Mouse (Mus musculus) kidney, embryonic 14.5 days (tissue): ENCODE data around the gene Hs3st5. TPM values are rescaled to one million over a fixed set of nuclear protein-coding genes. Genes with fewer than 3 reads are reported as not detected.

Experiments
- ATAC-seq: fragments of 200-750 bp; cut with Nextera tagmentation; 2 replicates; pipeline ENCODE4 v1.8.0; 2017; ENCODE audit warnings: moderate number of reproducible peaks, mild to moderate bottlenecking, moderate TSS enrichment, moderate library complexity; ENCODE audit not compliant: low FRiP score, low TSS enrichment
- H3K27ac ChIP-seq: fragments of 300-500 bp; sonication (generic); 2 replicates; pipeline ENCODE4 v1.5.1; 2014; ENCODE audit warnings: low read depth, mild to moderate bottlenecking, low read length, moderate library complexity, mixed read lengths
- H3K27me3 ChIP-seq: fragments of 300-500 bp; sonication (generic); 2 replicates; pipeline ENCODE4 v1.6.1; 2014; ENCODE audit warnings: mild to moderate bottlenecking, low read length; ENCODE audit not compliant: control insufficient read depth, insufficient read depth
- H3K36me3 ChIP-seq: fragments of 300-500 bp; sonication (generic); 2 replicates; pipeline ENCODE4 v1.6.1; 2014; ENCODE audit warnings: low read length, mixed read lengths; ENCODE audit not compliant: control insufficient read depth, insufficient read depth
- H3K4me1 ChIP-seq: fragments of 300-500 bp; sonication (generic); 2 replicates; pipeline ENCODE4 v1.6.1; 2014; ENCODE audit warnings: low read length, mixed read lengths; ENCODE audit not compliant: control insufficient read depth, insufficient read depth
- H3K4me2 ChIP-seq: fragments of 300-500 bp; sonication (generic); replicated peaks from 2 replicates; pipeline ENCODE4 v1.6.1; 2014; ENCODE audit warnings: low read depth, mild to moderate bottlenecking, low read length
- H3K4me3 ChIP-seq: fragments of 300-500 bp; sonication (generic); 2 replicates; pipeline ENCODE4 v1.5.1; 2014; ENCODE audit warnings: mild to moderate bottlenecking, low read length
- H3K9ac ChIP-seq: fragments of 300-500 bp; sonication (generic); 2 replicates; pipeline ENCODE4 v1.6.1; 2014; ENCODE audit warnings: low read depth, mild to moderate bottlenecking, low read length, moderate library complexity
- H3K9me3 ChIP-seq: fragments of 300-500 bp; sonication (generic); 2 replicates; pipeline ENCODE4 v1.6.1; 2016; ENCODE audit warnings: low read length; ENCODE audit not compliant: control insufficient read depth
- whole genome bisulfite sequencing: fragments of 180-500 bp; shearing (Covaris S2); extraction: QIAGEN DNeasy Blood & Tissue Kit; methylation state at CpG from one replicate; pipeline ENCODE4 v1.1.7; 2014; 5-methylcytosine and 5-hydroxymethylcytosine counted together
- polyA plus RNA-seq: library from polyadenylated mRNA; unstranded; fragments of >200 nt; fragmentation: Nextera tagmentation; extraction: Ambion mirVana; gene quantifications from 2 replicates; pipeline ENCODE4 v1.2.1, GENCODE M21; 2014

Hs3st5 gene
- polyA plus RNA-seq, 1 experiment from 2014 or later, result 0.08 TPM

GRCm38 (mm10) chr10:36554057-36554456 lies 47.4 kb downstream of the Hs3st5 start:
- Histone ChIP-seq H3K9me3 (no peaks in the 10 kb centered on the region), H3K36me3 (no peaks in the 10 kb centered on the region), H3K27me3 (no peaks in the 10 kb centered on the region), H3K4me2 (no peak overlapping the region), H3K27ac (no peak overlapping the region), H3K9ac (no peak overlapping the region), H3K4me3 (no peak overlapping the region), H3K4me1 (no peaks in the 10 kb centered on the region)
- no peak for ATAC-seq
- 75% methylated on average over 4 of the region's 4 CpGs for WGBS

GRCm38 (mm10) chr10:36554941-36555888 lies 48.6 kb downstream of the Hs3st5 start:
- Histone ChIP-seq H3K4me3 (no peak overlapping the region), H3K36me3 (no peaks in the 10 kb centered on the region), H3K9me3 (no peaks in the 10 kb centered on the region), H3K9ac (no peak overlapping the region), H3K4me2 (no peak overlapping the region), H3K4me1 (no peaks in the 10 kb centered on the region), H3K27me3 (no peaks in the 10 kb centered on the region), H3K27ac (no peak overlapping the region)
- WGBS, result 69% methylated on average over 6 of the region's 6 CpGs
- ATAC-seq, result no peak

- Histone ChIP-seq H3K9me3 (no peaks in the 10 kb centered on the region), H3K4me1 (no peaks in the 10 kb centered on the region), H3K27ac (no peak overlapping the region), H3K9ac (no peak overlapping the region), H3K4me3 (no peak overlapping the region), H3K36me3 (no peaks in the 10 kb centered on the region), H3K4me2 (no peak overlapping the region), H3K27me3 (no peaks in the 10 kb centered on the region)
- no peak for ATAC-seq
- WGBS, result 90% methylated on average over 2 of the region's 2 CpGs
These were observed 49.5 kb downstream of the Hs3st5 start for GRCm38 (mm10) chr10:36556128-36556527.

- Histone ChIP-seq H3K4me2 (no peak overlapping the region), H3K9me3 (no peaks in the 10 kb centered on the region), H3K9ac (no peak overlapping the region), H3K27ac (no peak overlapping the region), H3K4me3 (no peak overlapping the region), H3K36me3 (no peaks in the 10 kb centered on the region), H3K27me3 (no peaks in the 10 kb centered on the region), H3K4me1 (no peaks in the 10 kb centered on the region)
- ATAC-seq, result no peak
- WGBS, result 90% methylated on average over 6 of the region's 6 CpGs
These were observed 51.1 kb downstream of the Hs3st5 start for GRCm38 (mm10) chr10:36557673-36558072.

GRCm38 (mm10) chr10:36558736-36559135 lies 52.1 kb downstream of the Hs3st5 start:
- no peak overlapping the region for H3K27ac ChIP-seq
- ATAC-seq, result no peak
- H3K9me3 ChIP-seq, result no peaks in the 10 kb centered on the region
- no peaks in the 10 kb centered on the region for H3K4me1 ChIP-seq
- WGBS, result 87% methylated on average over 5 of the region's 5 CpGs
- H3K4me2 ChIP-seq, result no peak overlapping the region
- H3K36me3 ChIP-seq, result no peaks in the 10 kb centered on the region
- H3K4me3 ChIP-seq, result no peak overlapping the region
- no peak overlapping the region for H3K9ac ChIP-seq
- H3K27me3 ChIP-seq, result no peaks in the 10 kb centered on the region

- Histone ChIP-seq H3K9me3 (no peaks in the 10 kb centered on the region), H3K27ac (no peak overlapping the region), H3K36me3 (no peaks in the 10 kb centered on the region), H3K9ac (no peak overlapping the region), H3K4me1 (no peaks in the 10 kb centered on the region), H3K4me3 (no peak overlapping the region), H3K4me2 (no peak overlapping the region), H3K27me3 (no peaks in the 10 kb centered on the region)
- ATAC-seq, result no peak
- WGBS, result 43% methylated on average over 2 of the region's 2 CpGs
These were observed 60.6 kb downstream of the Hs3st5 start for GRCm38 (mm10) chr10:36567258-36567657.

GRCm38 (mm10) chr10:36572540-36572939 lies 65.9 kb downstream of the Hs3st5 start:
- no peak for ATAC-seq
- Histone ChIP-seq H3K9me3 (no peaks in the 10 kb centered on the region), H3K27ac (no peak overlapping the region), H3K4me1 (no peaks in the 10 kb centered on the region), H3K9ac (no peak overlapping the region), H3K4me2 (no peak overlapping the region), H3K36me3 (no peaks in the 10 kb centered on the region), H3K4me3 (no peak overlapping the region), H3K27me3 (no peaks in the 10 kb centered on the region)
- 44% methylated on average over 3 of the region's 3 CpGs for WGBS

- H3K27ac ChIP-seq, result no peak overlapping the region
- H3K9ac ChIP-seq, result no peak overlapping the region
- no peaks in the 10 kb centered on the region for H3K4me1 ChIP-seq
- no peak overlapping the region for H3K4me3 ChIP-seq
- 86% methylated on average over 4 of the region's 4 CpGs for WGBS
- no peaks in the 10 kb centered on the region for H3K9me3 ChIP-seq
- no peak for ATAC-seq
- no peaks in the 10 kb centered on the region for H3K36me3 ChIP-seq
- no peak overlapping the region for H3K4me2 ChIP-seq
- H3K27me3 ChIP-seq, result no peaks in the 10 kb centered on the region
These were observed 71.9 kb downstream of the Hs3st5 start for GRCm38 (mm10) chr10:36578375-36579145.

GRCm38 (mm10) chr10:36610400-36610799 lies 103.8 kb downstream of the Hs3st5 start:
- H3K27ac ChIP-seq, result no peak overlapping the region
- 0 out of 2 replicates have a peak, but pooled peaks cover 2% of the 10 kb centered on the region for H3K9me3 ChIP-seq
- no peak for ATAC-seq
- H3K4me3 ChIP-seq, result no peak overlapping the region
- H3K9ac ChIP-seq, result no peak overlapping the region
- no peaks in the 10 kb centered on the region for H3K36me3 ChIP-seq
- no peaks in the 10 kb centered on the region for H3K4me1 ChIP-seq
- 71% methylated on average over 1 of the region's 1 CpGs for WGBS
- no peak overlapping the region for H3K4me2 ChIP-seq
- no peaks in the 10 kb centered on the region for H3K27me3 ChIP-seq
